Mouse (Mus musculus) hindbrain, embryonic 10.5 days (tissue): ENCODE data around the gene Wbp1l. TPM values are rescaled to one million over a fixed set of nuclear protein-coding genes. Genes with fewer than 3 reads are reported as not detected.
A peak's percentile ranks its signal among the peaks of the same experiment; 100 is the strongest.

Source experiments
- DNase-seq: peaks from one replicate; pipeline ENCODE4 v3.0.0-alpha.2; 2017; ENCODE audit warnings: low spot score
- H3K27ac ChIP-seq: fragments of 300-500 bp; sonication (generic); 2 replicates; pipeline ENCODE4 v1.5.1; 2016; ENCODE audit warnings: mild to moderate bottlenecking, moderate library complexity
- H3K27me3 ChIP-seq: fragments of 300-500 bp; sonication (generic); 2 replicates; pipeline ENCODE4 v1.6.1; 2016; ENCODE audit warnings: mild to moderate bottlenecking; ENCODE audit not compliant: poor library complexity, insufficient read depth, severe bottlenecking
- H3K36me3 ChIP-seq: fragments of 300-500 bp; sonication (generic); 2 replicates; pipeline ENCODE4 v1.6.1; 2016; ENCODE audit warnings: mild to moderate bottlenecking, moderate library complexity
- H3K4me1 ChIP-seq: fragments of 300-500 bp; sonication (generic); replicated peaks from 2 replicates; pipeline ENCODE4 v1.6.1; 2016; ENCODE audit warnings: mild to moderate bottlenecking
- H3K4me3 ChIP-seq: fragments of 300-500 bp; sonication (generic); 2 replicates; pipeline ENCODE4 v1.5.1; 2016; ENCODE audit warnings: mild to moderate bottlenecking, moderate library complexity
- H3K9me3 ChIP-seq: fragments of 300-500 bp; sonication (generic); 2 replicates; pipeline ENCODE4 v1.6.1; 2016; ENCODE audit warnings: mild to moderate bottlenecking, moderate library complexity
- WGBS: fragments of 180-500 bp; shearing (Covaris S2); methylation state at CpG from one replicate; pipeline ENCODE4 v1.1.7; 2016; 5-methylcytosine and 5-hydroxymethylcytosine counted together
- polyA plus RNA-seq: library from polyadenylated mRNA; unstranded; fragments of >200 nt; fragmentation: Nextera tagmentation; extraction: Ambion mirVana; gene quantifications from 2 replicates; pipeline ENCODE4 v1.2.1, GENCODE M21; 2016

Wbp1l gene
- polyA plus RNA-seq, 1 experiment from 2014 or later = 54.4 TPM

DNA sequence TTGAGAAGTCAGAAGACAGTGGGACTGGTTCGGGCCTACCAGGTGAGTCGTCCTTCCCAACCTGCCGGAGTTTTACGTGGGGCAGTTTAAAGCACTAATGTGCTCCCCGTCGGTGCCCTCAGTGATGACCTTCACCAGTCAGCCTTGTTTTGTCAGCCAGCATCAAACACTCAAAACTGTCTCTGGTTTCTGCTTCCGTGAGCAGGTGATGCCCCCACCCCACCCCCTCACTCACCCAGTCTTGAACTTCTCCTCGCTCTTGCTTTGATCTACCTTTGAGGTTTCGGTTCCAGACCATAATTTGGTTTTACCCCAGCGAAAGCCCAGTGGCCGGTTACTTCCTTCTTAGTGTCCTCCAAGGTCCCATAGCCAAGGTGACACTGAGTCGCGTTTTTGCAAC lies 7.8 kb downstream of the Wbp1l start:
- peaks cover 73% of the 10 kb centered on the region for H3K36me3 ChIP-seq
- no peak for DNase-seq

DNA sequence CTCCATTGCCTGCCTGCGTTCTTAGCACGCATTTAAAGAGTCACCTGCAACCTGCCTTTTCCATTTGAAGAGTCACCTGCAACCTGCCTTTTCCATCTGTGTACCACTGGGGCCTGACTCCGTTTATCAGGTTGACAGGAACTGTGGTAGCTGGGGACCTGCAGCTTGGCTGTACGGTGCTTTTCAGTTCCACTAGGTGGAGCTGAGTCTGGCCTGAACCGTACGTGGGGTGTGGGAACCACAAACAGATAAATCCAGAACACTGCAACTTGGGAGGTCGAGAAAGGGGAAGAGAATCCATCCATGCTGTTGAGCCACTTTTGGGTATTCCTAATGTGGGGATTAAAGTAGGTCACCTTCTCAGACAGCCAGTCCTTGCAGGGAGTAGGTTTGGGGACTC lies 8.5 kb downstream of the Wbp1l start:
- Histone ChIP-seq H3K27ac (no peak overlapping the region), H3K27me3 (no peaks in the 10 kb centered on the region), H3K36me3 (peaks cover 73% of the 10 kb centered on the region), H3K9me3 (no peaks in the 10 kb centered on the region), H3K4me1 (peaks cover 11% of the 10 kb centered on the region), H3K4me3 (no peak overlapping the region)
- WGBS = 77% methylated on average over 7 of the region's 7 CpGs
- no peak for DNase-seq

More for the DNA sequence above, 7.8 kb downstream of the Wbp1l start:
- H3K4me1 ChIP-seq = peaks cover 11% of the 10 kb centered on the region
- no peak overlapping the region for H3K27ac ChIP-seq
- no peaks in the 10 kb centered on the region for H3K9me3 ChIP-seq
- 94% methylated on average over 13 of the region's 13 CpGs for WGBS
- H3K27me3 ChIP-seq = no peaks in the 10 kb centered on the region
- H3K4me3 ChIP-seq = no peak overlapping the region

DNA sequence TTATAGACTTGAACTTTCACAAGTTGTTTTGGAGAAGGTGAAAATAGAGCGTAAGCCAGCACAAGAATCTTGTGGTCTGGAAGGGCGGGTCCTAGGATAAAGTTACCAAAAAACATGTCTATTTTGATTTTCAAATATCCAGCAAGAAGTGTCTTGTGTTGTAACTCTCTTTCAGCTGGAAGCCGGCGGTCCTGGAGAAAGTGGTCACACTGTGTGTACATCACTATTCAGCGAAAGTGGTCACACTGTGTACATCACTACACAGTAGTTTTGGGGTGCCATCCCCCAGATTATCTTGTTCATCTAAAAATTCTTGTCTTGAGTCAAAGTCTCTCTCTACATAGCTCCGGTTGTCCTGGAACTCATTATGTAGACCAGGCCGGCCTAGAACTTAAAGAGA lies 9.3 kb downstream of the Wbp1l start:
- Histone ChIP-seq H3K4me1 (peaks cover 11% of the 10 kb centered on the region), H3K36me3 (peaks cover 74% of the 10 kb centered on the region), H3K27ac (no peak overlapping the region), H3K9me3 (no peaks in the 10 kb centered on the region), H3K27me3 (no peaks in the 10 kb centered on the region), H3K4me3 (no peak overlapping the region)
- 98% methylated on average over 7 of the region's 7 CpGs for WGBS
- DNase-seq = no peak

DNA sequence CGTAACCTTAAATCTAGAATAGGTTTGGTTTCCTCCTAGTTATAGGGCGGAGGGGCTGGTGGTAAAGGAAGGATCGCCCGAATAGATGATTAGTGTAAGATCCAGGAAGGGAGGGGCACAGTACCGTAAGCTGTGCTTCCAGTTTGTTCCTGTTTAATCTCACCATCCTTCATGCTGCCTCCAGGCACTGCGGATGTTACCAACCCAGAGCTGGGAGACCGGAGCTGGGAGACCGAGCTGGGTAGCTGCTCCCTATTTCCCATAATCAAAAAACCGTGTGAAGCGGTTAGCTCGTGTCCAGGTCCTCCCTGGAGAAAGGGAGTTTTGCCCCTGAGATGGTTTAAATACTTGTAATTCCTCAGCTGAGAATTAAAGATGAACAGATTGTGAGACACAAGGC lies 17.5 kb downstream of the Wbp1l start:
- no peak for DNase-seq
- Histone ChIP-seq H3K27me3 (no peaks in the 10 kb centered on the region), H3K9me3 (no peaks in the 10 kb centered on the region), H3K4me3 (no peak overlapping the region), H3K36me3 (peaks cover 47% of the 10 kb centered on the region), H3K27ac (no peak overlapping the region), H3K4me1 (peaks cover 42% of the 10 kb centered on the region)
- 87% methylated on average over 11 of the region's 11 CpGs for WGBS

- WGBS = 88% methylated on average over 8 of the region's 8 CpGs
- Histone ChIP-seq H3K36me3 (peaks cover 44% of the 10 kb centered on the region), H3K4me3 (no peak overlapping the region), H3K27ac (no peak overlapping the region), H3K9me3 (no peaks in the 10 kb centered on the region), H3K4me1 (peaks cover 52% of the 10 kb centered on the region), H3K27me3 (no peaks in the 10 kb centered on the region)
- no peak for DNase-seq
Observed at GRCm38 (mm10) chr19:46617361-46617760, 18.5 kb downstream of the Wbp1l start.

GRCm38 (mm10) chr19:46618322-46618721 lies 19.4 kb downstream of the Wbp1l start:
- Histone ChIP-seq H3K27me3 (no peaks in the 10 kb centered on the region), H3K4me1 (peaks cover 62% of the 10 kb centered on the region), H3K4me3 (no peak overlapping the region), H3K9me3 (no peaks in the 10 kb centered on the region), H3K36me3 (peaks cover 35% of the 10 kb centered on the region), H3K27ac (peak overlapping the region; percentile 50)
- 61% methylated on average over 9 of the region's 9 CpGs for WGBS
- DNase-seq = no peak

DNA sequence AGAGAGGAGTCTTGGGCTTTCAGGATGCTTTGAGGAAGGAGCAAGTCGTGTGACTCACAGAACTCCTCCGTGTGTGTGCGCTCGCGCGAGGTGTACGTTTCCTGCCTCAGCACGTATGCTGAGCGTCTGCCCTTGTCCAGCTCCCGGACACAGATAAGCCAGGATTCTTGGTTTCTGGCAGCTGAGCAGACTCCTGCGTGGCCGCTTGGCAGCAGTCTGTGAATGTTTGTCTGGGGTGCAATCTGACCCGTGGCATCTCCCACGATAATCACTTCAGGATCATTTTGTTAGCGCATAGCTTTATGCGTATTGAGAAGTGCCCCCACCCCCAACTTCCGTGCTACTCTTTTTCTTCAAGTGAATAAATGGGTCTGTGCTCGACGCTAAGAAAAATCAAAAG lies 20.1 kb downstream of the Wbp1l start:
- peaks cover 69% of the 10 kb centered on the region for H3K4me1 ChIP-seq

GRCm38 (mm10) chr19:46619518-46619917 lies 20.6 kb downstream of the Wbp1l start:
- H3K4me1 ChIP-seq = peaks cover 74% of the 10 kb centered on the region
- 96% methylated on average over 6 of the region's 6 CpGs for WGBS
- H3K36me3 ChIP-seq = peaks cover 23% of the 10 kb centered on the region
- no peak overlapping the region for H3K4me3 ChIP-seq
- no peak overlapping the region for H3K27ac ChIP-seq
- H3K9me3 ChIP-seq = no peaks in the 10 kb centered on the region
- DNase-seq = no peak
- no peaks in the 10 kb centered on the region for H3K27me3 ChIP-seq

More for the DNA sequence above, 20.1 kb downstream of the Wbp1l start:
- H3K36me3 ChIP-seq = peaks cover 28% of the 10 kb centered on the region
- no peaks in the 10 kb centered on the region for H3K9me3 ChIP-seq
- no peak for DNase-seq
- H3K27me3 ChIP-seq = no peaks in the 10 kb centered on the region
- peak overlapping the region; percentile 50 for H3K27ac ChIP-seq
- WGBS = 93% methylated on average over 19 of the region's 19 CpGs
- H3K4me3 ChIP-seq = no peak overlapping the region

DNA sequence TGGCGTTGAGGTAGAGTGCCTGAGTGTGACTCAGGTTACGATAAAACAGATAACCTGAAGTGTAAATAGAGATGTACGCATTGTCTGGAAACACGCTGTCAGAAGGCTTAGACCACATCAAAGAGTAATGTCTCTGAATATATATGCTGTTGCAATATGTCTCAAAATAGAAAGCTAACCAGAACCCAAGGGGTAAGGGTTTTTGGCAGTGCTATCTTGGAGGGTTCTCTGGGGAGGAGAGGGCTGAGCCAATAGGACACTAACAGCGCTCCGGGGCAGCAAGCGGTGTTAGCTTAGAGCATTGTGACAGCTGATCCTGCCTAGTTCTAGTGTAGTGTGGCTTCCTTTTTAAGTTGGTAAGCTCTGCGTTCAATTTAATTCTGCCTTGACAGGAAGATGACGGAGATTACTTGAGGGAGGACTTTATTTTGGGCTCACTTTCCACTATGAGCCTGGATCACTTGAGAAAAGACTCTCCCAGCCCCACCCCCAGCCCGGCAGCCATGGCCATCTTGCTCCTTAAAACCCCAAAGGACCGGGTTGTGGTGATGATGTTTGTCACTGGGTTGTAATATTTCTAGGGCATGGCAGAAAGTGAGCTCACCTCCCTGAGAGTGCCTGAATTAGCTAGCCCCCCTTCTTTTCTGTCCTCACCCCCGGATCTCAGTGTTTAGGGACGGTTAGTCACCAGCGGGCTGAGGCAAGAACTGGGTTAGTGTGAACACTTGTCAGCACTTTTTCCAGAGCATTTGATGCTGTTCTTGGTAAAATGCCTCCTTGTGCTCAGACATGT lies 21.3 kb downstream of the Wbp1l start:
- H3K4me1 ChIP-seq = peaks cover 81% of the 10 kb centered on the region
- H3K27ac ChIP-seq = no peak overlapping the region
- no peaks in the 10 kb centered on the region for H3K27me3 ChIP-seq
- WGBS = 90% methylated on average over 14 of the region's 14 CpGs
- H3K9me3 ChIP-seq = 0 out of 2 replicates have a peak, but pooled peaks cover 2% of the 10 kb centered on the region
- DNase-seq = no peak
- no peak overlapping the region for H3K4me3 ChIP-seq
- H3K36me3 ChIP-seq = peaks cover 25% of the 10 kb centered on the region

GRCm38 (mm10) chr19:46621236-46622183 lies 22.6 kb downstream of the Wbp1l start:
- Histone ChIP-seq H3K27me3 (no peaks in the 10 kb centered on the region), H3K4me1 (peaks cover 83% of the 10 kb centered on the region), H3K9me3 (0 out of 2 replicates have a peak, but pooled peaks cover 3% of the 10 kb centered on the region), H3K27ac (peak overlapping the region; percentile 89), H3K36me3 (peaks cover 27% of the 10 kb centered on the region), H3K4me3 (no peak overlapping the region)
- no peak for DNase-seq
- WGBS = 63% methylated on average over 19 of the region's 19 CpGs

DNA sequence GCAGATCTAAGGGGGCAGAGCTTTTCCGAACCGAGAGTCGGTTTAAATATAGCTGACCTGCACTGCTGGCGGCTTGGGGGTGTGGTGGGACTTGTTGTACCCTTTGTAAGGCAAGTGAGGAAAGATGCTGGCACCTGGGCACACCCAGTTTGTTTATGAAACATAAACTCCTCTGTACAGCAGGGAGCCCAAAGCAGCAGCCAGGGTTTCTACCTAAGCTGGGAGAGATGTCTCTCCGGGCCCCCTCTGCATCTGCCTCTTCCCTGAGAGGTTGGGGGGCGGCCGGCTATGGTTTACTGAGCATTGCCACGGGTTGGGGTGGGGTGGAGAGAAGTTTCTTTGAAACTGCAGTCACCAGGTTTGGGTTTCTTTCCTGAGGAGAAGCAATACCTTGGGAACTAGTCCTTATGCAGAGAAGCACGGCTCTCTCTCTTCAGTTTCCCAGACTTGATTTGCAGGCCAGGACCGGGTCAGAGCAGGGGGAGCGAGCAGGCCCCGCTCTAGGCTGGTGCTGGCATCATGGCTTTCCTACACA lies 23.8 kb downstream of the Wbp1l start:
- H3K4me3 ChIP-seq = peak overlapping the region; percentile 49
- H3K27ac ChIP-seq = peak overlapping the region; percentile 89
- H3K36me3 ChIP-seq = peaks cover 27% of the 10 kb centered on the region
- H3K27me3 ChIP-seq = no peaks in the 10 kb centered on the region
- H3K9me3 ChIP-seq = 0 out of 2 replicates have a peak, but pooled peaks cover 3% of the 10 kb centered on the region
- WGBS = 37% methylated on average over 12 of the region's 12 CpGs
- DNase-seq = no peak
- H3K4me1 ChIP-seq = peaks cover 88% of the 10 kb centered on the region

GRCm38 (mm10) chr19:46623194-46623667 lies 24.3 kb downstream of the Wbp1l start:
- 0 out of 2 replicates have a peak, but pooled peaks cover 3% of the 10 kb centered on the region for H3K9me3 ChIP-seq
- peaks cover 88% of the 10 kb centered on the region for H3K4me1 ChIP-seq
- peak; percentile 58 for DNase-seq
- H3K27ac ChIP-seq = peak overlapping the region; percentile 89
- no peaks in the 10 kb centered on the region for H3K27me3 ChIP-seq
- peaks cover 29% of the 10 kb centered on the region for H3K36me3 ChIP-seq
- WGBS = 3% methylated on average over 16 of the region's 16 CpGs
- H3K4me3 ChIP-seq = peak overlapping the region; percentile 49
